Mouse (Mus musculus) brown adipose tissue, adult 24 weeks (tissue): ENCODE results near the gene Aldh6a1. TPM values are rescaled to one million over a fixed set of nuclear protein-coding genes. Genes with fewer than 3 reads are reported as not detected.

Source experiments
- H3K27ac ChIP-seq: fragments of 200-500 bp; replicated peaks from 2 replicates; pipeline ENCODE4 v1.5.1; 2012; ENCODE audit warnings: low read depth, mild to moderate bottlenecking, low read length
- H3K4me1 ChIP-seq: fragments of 200-500 bp; 2 replicates; pipeline ENCODE4 v1.6.1; 2012; ENCODE audit warnings: low read length, mixed read lengths; ENCODE audit not compliant: control insufficient read depth, insufficient read depth, insufficient read length
- H3K4me3 ChIP-seq: fragments of 200-500 bp; 2 replicates; pipeline ENCODE4 v1.5.1; 2012; ENCODE audit warnings: low read depth, mild to moderate bottlenecking, low read length, moderate library complexity; ENCODE audit not compliant: insufficient read depth
- polyA plus RNA-seq: library from polyadenylated mRNA; stranded (reverse); fragments of >200 nt; gene quantifications from 2 replicates; pipeline ENCODE4 v1.2.4, GENCODE M21; 2012; ENCODE audit not compliant: missing spikeins, insufficient read depth, insufficient read length

The Aldh6a1 gene
- polyA plus RNA-seq = 442 and 528 TPM in 2 replicates

DNA sequence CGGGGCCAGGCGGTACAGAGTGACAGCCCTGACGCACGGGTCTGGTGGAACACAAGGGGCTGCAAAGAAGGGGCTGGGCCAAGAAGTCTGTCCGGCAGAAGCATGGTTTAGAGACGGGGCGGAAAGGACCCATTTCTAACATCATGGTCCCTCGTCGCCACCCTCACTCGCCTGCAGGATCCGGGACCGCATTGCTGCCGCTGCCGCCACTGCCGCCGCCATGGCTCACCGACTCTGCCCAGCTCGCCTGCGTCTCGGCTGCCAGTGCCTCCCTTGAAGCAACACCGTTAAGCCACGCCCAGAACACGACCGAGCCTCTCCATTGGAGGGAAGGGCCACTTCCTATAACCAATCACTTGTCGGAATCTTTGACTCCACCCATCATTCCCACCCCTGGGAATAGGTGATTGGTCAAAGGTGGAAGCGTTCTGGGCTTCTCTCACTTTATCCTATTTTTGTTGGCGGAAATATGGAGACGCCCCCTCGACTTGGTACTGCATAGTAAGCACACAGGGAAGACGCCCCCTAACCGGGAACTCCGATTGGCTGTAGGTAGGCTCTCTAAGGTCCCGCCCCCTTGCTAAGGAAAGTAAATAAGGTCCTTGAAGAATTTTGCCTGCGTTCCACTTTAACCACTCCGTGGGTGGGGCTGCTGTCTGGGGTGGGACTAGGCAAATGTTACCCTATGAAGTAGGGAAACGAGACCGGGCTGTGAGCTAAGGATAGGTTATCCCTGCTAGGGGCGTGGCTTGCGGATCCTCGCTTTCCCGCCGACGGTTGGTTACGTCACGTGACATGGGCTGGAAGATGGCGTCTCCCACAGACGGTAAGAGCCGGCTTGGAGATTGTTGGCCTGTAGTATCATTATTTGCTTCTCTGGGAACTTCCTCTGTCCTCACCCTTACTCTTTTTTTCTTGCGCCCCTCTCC, at the start of gene Aldh6a1, which contains the start of gene Lin52:
Aldh6a1 (minus strand) TSS at position 287 of the 929 bp plus-strand sequence.
Lin52 (plus strand) TSS at position 705 of the 929 bp plus-strand sequence.
- Histone ChIP-seq H3K4me3 (peak within 1 kb of the TSS; percentile 71), H3K4me1 (no peaks in the 10 kb centered on the region), H3K27ac (peak within 1 kb of the TSS; percentile 36)

DNA sequence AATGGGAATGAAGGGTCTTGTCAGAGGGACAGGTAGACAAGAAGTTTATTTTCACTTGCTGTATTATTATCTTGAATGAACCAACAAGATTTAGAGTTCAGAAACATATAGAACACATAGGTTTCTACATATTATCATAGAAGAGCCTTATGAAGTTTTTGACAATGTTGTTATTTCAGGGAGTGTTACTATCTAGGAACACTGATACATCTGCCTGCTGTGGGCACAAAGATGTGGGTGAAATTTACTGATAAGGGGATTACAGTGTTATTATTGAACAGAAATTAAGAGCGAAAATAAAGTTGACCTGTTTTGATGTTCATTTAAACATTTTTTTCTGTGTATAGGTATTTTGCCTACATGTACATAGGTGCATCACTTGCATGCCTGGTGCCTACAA, 46.0 kb upstream of the Aldh6a1 start:
- Histone ChIP-seq H3K27ac (no peak overlapping the region), H3K4me1 (no peaks in the 10 kb centered on the region), H3K4me3 (no peak overlapping the region)

DNA sequence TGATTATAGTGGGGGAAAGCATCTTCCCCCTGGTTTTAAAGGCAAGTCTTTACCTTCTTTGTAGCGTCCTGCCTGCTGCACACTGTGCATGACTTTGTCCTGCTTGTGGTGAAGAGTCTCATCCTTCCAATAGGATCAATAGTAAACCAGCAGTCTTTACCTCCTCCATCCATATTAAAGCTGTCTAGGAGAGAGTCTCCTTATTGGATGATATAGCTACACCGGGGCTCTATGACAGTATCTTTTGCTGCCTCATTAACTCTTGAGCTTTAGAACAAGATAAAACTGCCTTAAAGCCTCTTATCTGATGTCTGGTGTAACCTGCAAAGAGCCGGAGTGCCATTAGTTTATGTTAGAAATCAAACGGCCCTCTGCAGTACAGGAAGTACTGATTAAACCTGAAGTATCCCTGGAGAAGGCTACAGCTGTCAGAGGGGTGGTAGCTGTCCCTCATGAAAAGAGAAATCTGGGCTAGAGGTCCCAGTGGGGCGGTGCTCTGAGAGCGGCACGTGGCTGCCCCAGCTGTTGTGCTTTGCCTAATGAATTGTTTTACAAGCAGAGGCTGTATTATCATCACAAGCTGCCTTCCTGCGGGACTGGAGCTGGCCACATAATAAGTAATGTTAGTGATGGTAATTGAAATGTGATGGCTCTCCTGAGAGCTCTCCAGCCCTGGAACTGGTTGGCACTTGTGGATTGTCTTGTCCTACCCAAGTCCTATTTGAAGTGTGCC, 36.7 kb upstream of the Aldh6a1 start:
- Histone ChIP-seq H3K4me3 (no peak overlapping the region), H3K27ac (peak overlapping the region; percentile 8; the same call in 1 of the 2 replicates), H3K4me1 (peaks cover 3% of the 10 kb centered on the region)

DNA sequence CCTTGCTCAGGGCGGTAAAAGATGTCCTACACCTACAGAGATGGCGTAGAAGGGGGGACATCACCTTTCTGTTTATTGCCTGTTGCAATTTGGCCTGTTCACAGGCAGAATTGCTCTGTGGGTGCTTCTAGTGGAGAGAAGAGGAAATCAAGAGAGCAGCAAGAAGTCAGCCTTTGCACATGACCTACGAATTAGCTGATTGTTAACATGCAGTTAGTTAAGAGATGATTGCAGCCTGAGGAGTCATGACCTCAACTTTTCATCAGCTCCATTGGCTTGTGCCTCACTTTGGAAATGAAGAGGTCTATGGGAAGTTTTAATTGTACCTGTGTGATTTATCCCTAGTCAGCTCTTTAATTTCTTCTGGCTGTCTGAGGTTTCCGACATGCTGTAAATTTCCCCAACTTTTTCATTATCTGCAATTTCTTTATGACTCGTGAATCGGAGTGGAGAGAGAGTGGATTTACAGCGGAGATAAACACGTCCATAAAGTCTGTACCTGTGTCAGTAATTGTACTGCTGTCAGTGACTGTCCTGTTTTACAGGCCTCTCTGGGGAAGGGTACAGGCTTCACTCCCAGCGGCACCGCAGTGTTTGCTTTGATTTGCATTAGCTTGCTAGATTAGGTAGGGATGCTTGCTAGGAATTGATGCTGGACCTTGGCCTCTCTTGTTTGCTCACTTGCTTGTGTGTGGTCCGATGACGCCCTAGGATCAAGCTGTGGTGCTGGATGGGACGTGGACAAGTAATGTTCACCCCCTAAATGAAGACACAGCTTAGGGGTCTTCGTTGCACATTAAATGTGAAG, 32.2 kb upstream of the Aldh6a1 start:
- Histone ChIP-seq H3K27ac (no peak overlapping the region), H3K4me3 (no peak overlapping the region), H3K4me1 (peaks cover 3% of the 10 kb centered on the region)

DNA sequence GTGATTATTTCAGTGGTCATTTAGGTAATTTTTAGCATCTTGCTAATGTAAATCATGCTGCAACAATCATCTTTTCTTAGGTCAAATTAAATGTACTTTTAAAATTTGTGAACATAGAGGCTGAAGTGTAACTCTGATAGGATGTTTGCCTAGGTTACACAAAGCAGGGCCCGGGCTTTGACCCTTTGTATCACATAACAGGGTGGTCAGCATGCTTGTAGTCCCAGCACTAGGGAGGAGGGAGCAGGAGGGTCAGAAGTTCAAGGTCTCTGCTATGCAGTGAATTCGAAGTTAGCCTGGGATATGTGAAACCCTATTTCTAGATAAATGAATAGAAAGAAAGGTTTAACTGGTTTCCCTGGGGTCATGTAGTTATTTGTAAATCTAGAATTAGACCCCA, 30.4 kb upstream of the Aldh6a1 start:
- no peak overlapping the region for H3K27ac ChIP-seq
- no peak overlapping the region for H3K4me3 ChIP-seq
- no peaks in the 10 kb centered on the region; the same call in 1 of the 2 replicates for H3K4me1 ChIP-seq

DNA sequence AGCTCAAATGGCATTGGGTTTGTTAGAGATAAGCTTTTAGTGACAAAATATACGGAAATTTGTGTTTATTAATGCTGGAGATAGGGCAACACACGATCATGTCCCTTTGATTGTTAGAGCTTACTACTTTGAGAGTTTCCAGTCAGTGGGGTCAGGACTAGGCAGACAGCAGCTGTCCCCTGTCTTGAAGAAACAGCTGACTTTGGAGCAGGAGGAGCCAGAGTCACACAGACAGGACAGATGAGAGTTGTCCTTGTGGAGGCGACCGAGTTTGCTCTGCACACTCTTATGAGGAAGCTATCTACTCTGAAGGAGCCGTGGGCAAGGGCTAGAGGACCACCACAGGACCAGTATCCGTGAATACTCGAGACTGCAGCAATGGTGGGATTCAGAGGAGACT, 28.1 kb upstream of the Aldh6a1 start:
- no peak overlapping the region for H3K27ac ChIP-seq
- no peak overlapping the region for H3K4me3 ChIP-seq
- H3K4me1 ChIP-seq = no peaks in the 10 kb centered on the region

DNA sequence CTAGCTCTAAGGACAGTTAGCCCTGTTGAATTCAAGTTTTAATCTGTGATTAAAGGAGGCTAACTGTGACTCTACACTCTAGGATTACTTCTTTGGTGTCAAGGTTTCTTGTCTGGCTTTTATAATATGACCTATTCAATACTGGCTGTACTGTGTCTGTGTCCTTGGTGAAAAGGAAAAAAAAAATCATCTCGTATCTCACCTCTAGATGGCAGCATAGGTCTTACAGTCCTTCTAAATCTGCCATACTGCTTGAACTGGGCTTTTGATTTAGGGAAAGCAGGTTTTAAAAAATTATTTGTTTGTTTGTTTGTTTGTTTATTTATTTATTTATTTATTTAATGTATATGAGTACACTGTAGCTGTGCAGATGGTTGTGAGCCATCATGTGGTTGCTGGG, 17.9 kb upstream of the Aldh6a1 start:
- H3K27ac ChIP-seq = no peak overlapping the region
- no peak overlapping the region for H3K4me3 ChIP-seq
- H3K4me1 ChIP-seq = no peaks in the 10 kb centered on the region

DNA sequence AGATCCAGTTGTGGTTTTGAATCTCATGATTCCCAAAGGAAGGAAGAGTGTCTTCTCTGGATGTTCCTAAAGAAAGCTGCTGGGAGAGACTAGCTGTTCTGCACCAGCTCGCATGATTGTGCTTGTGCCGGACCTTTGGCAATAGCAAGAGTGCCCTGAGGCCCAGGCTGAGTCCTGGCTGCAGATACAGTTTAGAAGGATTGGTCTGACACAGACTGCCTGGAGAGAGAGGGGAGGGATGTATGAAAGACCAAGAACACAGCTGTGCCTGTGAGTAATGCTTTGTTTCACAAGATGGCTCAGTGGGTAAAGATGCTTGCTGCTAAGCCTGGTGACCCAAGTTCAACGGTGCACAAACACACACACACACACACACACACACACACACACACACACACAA, 12.1 kb upstream of the Aldh6a1 start:
- Histone ChIP-seq H3K27ac (no peak overlapping the region), H3K4me3 (no peak overlapping the region), H3K4me1 (no peaks in the 10 kb centered on the region)

DNA sequence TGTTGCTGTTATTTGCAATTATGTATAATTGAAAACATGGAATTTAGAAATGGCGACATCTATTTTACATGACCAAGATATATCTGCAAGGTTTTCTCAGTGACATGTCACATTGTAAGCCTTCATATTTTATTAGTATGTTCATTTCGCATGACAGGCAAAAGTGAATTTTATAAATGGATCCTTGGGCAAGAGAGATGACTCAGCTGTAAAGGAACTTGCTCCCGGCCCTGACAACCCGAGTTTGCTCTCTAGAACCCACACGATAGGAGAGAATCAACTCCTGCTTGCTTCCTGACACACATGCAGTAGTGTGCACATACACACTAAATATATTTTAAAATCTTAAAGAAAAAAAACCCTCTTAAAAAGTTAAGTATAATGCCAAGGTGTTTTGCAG, 10.6 kb upstream of the Aldh6a1 start:
- no peak overlapping the region for H3K4me3 ChIP-seq
- H3K27ac ChIP-seq = no peak overlapping the region
- no peaks in the 10 kb centered on the region for H3K4me1 ChIP-seq

DNA sequence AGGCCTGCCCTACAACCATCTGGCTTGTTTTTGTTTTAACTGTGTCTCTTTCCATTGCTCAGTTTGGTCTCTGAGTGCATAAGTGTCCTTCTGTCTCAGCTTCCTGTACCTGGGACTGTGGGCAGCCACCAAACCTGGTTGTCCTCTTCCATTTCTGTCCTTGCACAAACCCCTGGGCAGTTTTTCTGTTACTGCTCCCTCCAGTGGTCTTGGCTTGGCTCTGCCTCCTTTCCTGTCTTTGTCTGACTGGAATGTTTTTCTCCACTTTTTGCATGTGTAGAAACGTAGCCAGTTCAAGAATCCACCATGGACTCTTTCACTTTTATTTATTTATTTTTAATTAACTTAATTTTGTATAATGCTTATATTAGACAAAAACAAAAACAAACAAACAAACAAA, 9.0 kb upstream of the Aldh6a1 start:
- Histone ChIP-seq H3K4me1 (no peaks in the 10 kb centered on the region), H3K4me3 (no peak overlapping the region), H3K27ac (no peak overlapping the region)

DNA sequence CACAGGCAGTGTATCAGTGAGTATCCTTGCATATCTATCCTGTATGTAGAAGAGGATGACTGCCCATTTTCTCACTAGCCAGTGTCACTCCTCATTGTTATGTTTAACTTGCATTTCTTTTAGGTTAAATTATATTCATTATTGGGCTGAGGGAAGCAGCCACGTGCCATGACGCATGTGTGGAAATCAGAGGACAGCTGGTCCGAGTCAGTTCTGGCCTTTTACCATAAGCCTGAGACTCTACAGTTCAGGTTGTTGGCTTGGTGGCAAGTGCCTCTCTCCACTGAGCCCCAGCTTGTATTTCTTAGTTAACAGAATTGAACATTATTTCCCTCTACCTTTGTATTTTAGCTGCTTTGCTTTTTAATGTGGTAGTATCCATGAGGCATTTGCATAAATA, 6.1 kb upstream of the Aldh6a1 start:
- Histone ChIP-seq H3K27ac (no peak overlapping the region), H3K4me3 (no peak overlapping the region), H3K4me1 (no peaks in the 10 kb centered on the region)

DNA sequence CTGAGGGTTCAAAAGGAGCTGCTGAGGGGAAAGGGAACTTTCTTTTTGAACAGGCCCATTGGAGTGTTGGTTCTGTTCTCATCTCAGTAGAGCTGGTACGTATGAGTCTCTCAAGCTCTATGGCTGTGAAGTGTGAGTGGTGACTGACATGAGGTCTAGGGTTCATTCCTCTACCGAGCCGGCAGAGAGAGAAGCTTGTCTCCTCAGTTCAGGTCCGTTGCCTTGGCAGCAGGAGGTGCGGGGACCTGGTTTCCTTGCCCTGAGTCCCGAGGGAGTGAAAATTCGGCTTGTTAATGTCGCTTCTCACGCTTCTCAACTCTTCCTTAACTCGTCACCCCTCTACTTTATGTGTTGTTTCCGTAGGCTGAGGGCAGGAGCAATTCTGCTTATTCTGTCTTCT, 997 bp upstream of the Aldh6a1 start:
- peak overlapping the region; percentile 25; the same call in 1 of the 2 replicates for H3K27ac ChIP-seq
- no peaks in the 10 kb centered on the region for H3K4me1 ChIP-seq
- H3K4me3 ChIP-seq = peak overlapping the region; percentile 71

DNA sequence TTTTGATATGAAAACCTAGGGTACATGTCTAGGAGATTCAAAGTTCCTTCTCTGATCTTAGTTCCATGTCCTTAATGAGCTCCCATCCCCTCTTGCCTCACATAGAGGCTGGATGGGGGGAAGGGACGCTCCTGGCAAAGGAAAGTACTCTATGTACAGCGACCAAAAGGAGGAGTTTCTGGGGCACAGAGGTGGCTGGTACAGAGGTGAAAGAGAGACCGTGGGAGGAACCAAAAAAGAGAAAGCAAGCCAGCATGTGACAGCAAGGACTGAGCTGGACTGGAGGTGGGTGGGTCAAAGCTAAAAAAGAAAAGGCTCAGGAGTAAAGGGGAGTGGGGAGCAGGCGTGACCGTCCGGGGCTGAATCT, 470 bp downstream of the Aldh6a1 start:
- Histone ChIP-seq H3K4me3 (peak overlapping the region; percentile 62), H3K27ac (peak overlapping the region; percentile 36)

DNA sequence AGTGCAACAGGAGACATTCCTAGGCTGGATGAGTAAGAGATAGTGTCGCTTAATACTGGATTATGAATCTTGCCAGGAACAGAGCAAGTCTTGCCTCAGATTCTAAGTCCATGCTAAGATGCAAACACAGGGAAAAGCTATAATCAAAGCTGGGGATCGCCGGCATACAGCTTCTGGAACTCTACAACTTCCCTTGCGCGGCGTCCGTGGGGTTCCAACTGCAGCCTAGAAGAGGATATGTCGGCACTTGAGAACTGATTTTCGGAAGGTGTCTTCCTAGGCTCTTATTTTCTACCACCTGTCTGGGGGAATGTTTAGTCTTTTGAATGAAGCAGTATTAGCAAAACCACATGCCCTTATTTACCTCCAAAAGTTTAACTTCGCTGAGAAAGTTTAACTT, 917 bp downstream of the Aldh6a1 start:
- H3K4me1 ChIP-seq = no peaks in the 10 kb centered on the region
- peak overlapping the region; percentile 62 for H3K4me3 ChIP-seq
- H3K27ac ChIP-seq = 0 out of 2 replicates have a peak overlapping the region, but pooled peaks have one; percentile 36

More for the DNA sequence above, 470 bp downstream of the Aldh6a1 start:
- no peaks in the 10 kb centered on the region for H3K4me1 ChIP-seq

DNA sequence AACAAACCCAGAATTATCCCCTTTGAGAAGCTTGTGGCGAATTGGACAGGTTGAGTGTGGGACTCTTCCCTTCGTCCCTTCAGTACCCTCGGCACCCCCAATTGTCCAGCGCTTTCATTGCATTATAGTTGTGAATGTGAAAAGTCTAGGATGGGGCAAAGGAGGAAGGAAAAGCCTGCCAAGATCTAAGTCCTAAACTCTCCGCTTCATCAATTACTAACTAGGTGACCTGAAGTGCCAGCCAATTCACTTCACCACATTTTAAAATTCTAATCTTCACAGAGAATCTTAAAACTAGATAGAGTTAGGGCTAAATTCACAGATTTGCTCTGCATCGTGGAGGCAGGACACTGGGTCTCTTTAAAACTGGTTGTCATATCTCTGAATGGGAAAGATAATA, 2.6 kb downstream of the Aldh6a1 start:
- no peak overlapping the region for H3K4me3 ChIP-seq
- H3K27ac ChIP-seq = no peak overlapping the region
- H3K4me1 ChIP-seq = no peaks in the 10 kb centered on the region
